Mouse (Mus musculus) bone marrow macrophage, adult 2 months (primary cell): ENCODE results near the gene Zbtb42. TPM values are rescaled to one million over a fixed set of nuclear protein-coding genes. Genes with fewer than 3 reads are reported as not detected.

ENCODE experiments used
- H3K27ac ChIP-seq: 2 replicates; pipeline ENCODE4 v1.5.1; 2012; ENCODE audit warnings: low read depth, low read length; ENCODE audit not compliant: insufficient read depth
- H3K4me1 ChIP-seq: 2 replicates; pipeline ENCODE4 v1.6.1; 2012; ENCODE audit warnings: low read length; ENCODE audit not compliant: control insufficient read depth, insufficient read depth
- H3K4me3 ChIP-seq: 2 replicates; pipeline ENCODE4 v1.5.1; 2012; ENCODE audit warnings: mild to moderate bottlenecking, low read length, moderate library complexity; ENCODE audit not compliant: insufficient read depth
- CTCF ChIP-seq: IDR thresholded peaks from 2 replicates; pipeline ENCODE4 v1.5.1; 2012; ENCODE audit warnings: low read depth, mild to moderate bottlenecking, low read length, moderate library complexity
- POLR2A ChIP-seq: IDR thresholded peaks from 2 replicates; pipeline ENCODE4 v1.6.1; 2012; ENCODE audit warnings: mild to moderate bottlenecking, low read depth, low read length, borderline replicate concordance
- polyA plus RNA-seq: library from polyadenylated mRNA; stranded (reverse); fragments of >200 nt; gene quantifications from 2 replicates; pipeline ENCODE4 v1.2.4, GENCODE M21; 2012; ENCODE audit not compliant: missing spikeins, insufficient read depth, insufficient read length

Gene Zbtb42
- polyA plus RNA-seq, 1 experiment, result 9.2 TPM

GRCm38 (mm10) chr12:112679027-112679996, 684 bp downstream of the Zbtb42 start:
- Histone ChIP-seq H3K4me3 (peak overlapping the region; percentile 77), H3K27ac (no peak overlapping the region), H3K4me1 (no peaks in the 10 kb centered on the region)
- TF ChIP-seq CTCF, result no peak
- TF ChIP-seq POLR2A, result no peak

DNA sequence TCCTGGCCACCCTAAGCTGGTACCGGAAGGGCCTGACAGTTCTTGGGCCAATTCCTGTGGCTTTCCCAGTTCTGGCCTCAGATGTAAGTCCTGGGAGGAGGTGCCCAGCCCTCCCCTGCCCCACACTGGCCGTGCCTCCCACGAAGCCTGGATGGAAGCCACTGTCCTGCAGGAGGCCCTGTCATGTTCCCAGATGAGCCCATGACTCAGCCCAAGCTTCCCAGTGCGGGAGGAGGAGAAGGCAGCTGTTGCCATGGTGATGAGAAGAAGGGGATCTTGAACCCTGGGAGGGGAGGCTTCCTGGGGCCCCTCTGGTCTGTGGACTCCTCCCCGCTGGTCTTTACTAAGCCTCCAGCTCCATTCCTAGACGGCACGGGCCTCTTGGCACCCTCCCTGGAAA, 4.7 kb downstream of the Zbtb42 start:
- Histone ChIP-seq H3K4me3 (no peak overlapping the region), H3K4me1 (peaks cover 6% of the 10 kb centered on the region), H3K27ac (no peak overlapping the region)
- TF ChIP-seq CTCF, result no peak
- TF ChIP-seq POLR2A, result no peak

DNA sequence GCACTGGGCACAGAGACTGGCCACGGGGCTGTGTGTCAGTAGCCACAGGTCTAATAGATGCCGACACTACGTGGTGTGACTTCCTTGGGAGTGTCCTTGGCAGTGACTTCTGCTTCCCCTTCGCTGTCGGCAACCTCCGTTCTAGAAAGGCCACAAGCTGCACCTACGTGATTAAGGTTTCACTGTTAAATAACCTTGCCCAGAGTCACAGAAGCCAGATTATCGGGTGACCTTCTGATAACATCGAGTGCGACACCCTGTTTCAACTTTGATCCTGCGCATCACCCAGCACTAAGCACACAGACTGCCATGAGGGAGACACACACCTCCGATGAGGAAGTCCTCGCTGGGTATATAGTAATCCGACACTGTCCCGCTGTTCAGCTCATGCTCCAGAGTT, 9.8 kb downstream of the Zbtb42 start:
- H3K4me3 ChIP-seq, result peak overlapping the region; percentile 56
- TF ChIP-seq POLR2A (no peak), CTCF (no peak)
- peaks cover 30% of the 10 kb centered on the region for H3K4me1 ChIP-seq
- peak overlapping the region; percentile 49 for H3K27ac ChIP-seq

GRCm38 (mm10) chr12:112693185-112694126, 14.8 kb downstream of the Zbtb42 start:
- peak overlapping the region; percentile 83 for H3K4me3 ChIP-seq
- peaks cover 33% of the 10 kb centered on the region for H3K4me1 ChIP-seq
- peak overlapping the region; percentile 70 for H3K27ac ChIP-seq
- TF ChIP-seq POLR2A (0 out of 2 replicates have a peak, but pooled peaks have one; percentile 63), CTCF (no peak)

GRCm38 (mm10) chr12:112694127-112694475, 15.5 kb downstream of the Zbtb42 start:
- peaks cover 28% of the 10 kb centered on the region for H3K4me1 ChIP-seq
- H3K4me3 ChIP-seq, result peak overlapping the region; percentile 83
- peak overlapping the region; percentile 70 for H3K27ac ChIP-seq
- TF ChIP-seq CTCF (no peak), POLR2A (no peak)

DNA sequence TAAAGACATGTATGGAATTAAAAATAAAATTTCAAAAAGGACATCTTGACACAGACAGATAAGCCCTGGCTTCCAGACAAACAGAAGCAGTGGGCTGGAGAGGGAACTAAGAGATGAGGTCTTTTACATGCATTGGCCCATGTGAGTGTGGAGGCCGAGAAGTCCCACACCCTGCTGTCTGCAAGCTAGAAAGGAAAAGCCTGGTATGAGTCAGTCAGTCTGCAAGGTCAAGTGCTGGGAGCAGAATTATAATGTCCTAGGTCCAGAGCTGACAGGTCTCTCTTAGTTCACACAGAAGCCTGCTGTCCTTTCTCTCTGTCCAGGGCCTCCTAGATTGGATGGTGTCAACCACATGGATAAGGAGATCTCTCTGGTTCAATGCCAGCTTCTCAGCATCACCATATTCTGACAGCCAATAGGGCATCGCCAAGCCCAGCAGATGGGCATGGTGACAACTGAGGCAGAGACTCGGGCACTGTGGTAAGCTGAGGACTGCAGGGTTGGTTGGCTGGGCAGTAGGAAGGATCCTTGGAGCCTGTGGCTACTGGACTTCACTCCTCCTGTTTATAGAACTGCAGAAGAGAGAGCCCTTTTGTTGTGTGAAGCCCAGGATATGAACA, 18.3 kb downstream of the Zbtb42 start:
- Histone ChIP-seq H3K27ac (no peak overlapping the region), H3K4me1 (peaks cover 16% of the 10 kb centered on the region), H3K4me3 (no peak overlapping the region)
- TF ChIP-seq POLR2A (no peak), CTCF (no peak)

- Histone ChIP-seq H3K27ac (no peak overlapping the region), H3K4me1 (peaks cover 19% of the 10 kb centered on the region), H3K4me3 (no peak overlapping the region)
- TF ChIP-seq CTCF (no peak), POLR2A (no peak)
Measured at GRCm38 (mm10) chr12:112700522-112700921, 21.9 kb downstream of the Zbtb42 start.

- Histone ChIP-seq H3K4me1 (peaks cover 16% of the 10 kb centered on the region), H3K4me3 (no peak overlapping the region), H3K27ac (no peak overlapping the region)
- TF ChIP-seq POLR2A (no peak), CTCF (no peak)
Measured at GRCm38 (mm10) chr12:112702374-112703320, 24.0 kb downstream of the Zbtb42 start.
